Mouse (Mus musculus) hindbrain, postnatal 0 days (tissue): ENCODE data around the gene Gpr155. TPM values are rescaled to one million over a fixed set of nuclear protein-coding genes. Genes with fewer than 3 reads are reported as not detected.

ENCODE experiments used
- ATAC-seq: fragments of 200-750 bp; cut with Nextera tagmentation; 2 replicates; pipeline ENCODE4 v1.8.0; 2017; ENCODE audit warnings: mild to moderate bottlenecking, moderate TSS enrichment, moderate library complexity
- DNase-seq: peaks from one replicate; pipeline ENCODE4 v3.0.0-alpha.2; 2015; ENCODE audit warnings: low spot score
- H3K27ac ChIP-seq: fragments of 300-500 bp; sonication (generic); 2 replicates; pipeline ENCODE4 v1.5.1; 2014; ENCODE audit warnings: mild to moderate bottlenecking
- H3K27me3 ChIP-seq: fragments of 300-500 bp; sonication (generic); 2 replicates; pipeline ENCODE4 v1.6.1; 2014; ENCODE audit warnings: low read length, mixed read lengths; ENCODE audit not compliant: insufficient read depth
- H3K36me3 ChIP-seq: fragments of 300-500 bp; sonication (generic); 2 replicates; pipeline ENCODE4 v1.6.1; 2014; ENCODE audit warnings: low read length, mixed read lengths; ENCODE audit not compliant: insufficient read depth
- H3K4me1 ChIP-seq: fragments of 300-500 bp; sonication (generic); 2 replicates; pipeline ENCODE4 v1.6.1; 2014; ENCODE audit warnings: antibody characterized with exemption, low read length, mixed read lengths; ENCODE audit not compliant: insufficient read depth
- H3K4me2 ChIP-seq: fragments of 300-500 bp; sonication (generic); 2 replicates; pipeline ENCODE4 v1.6.1; 2014; ENCODE audit warnings: low read depth, mild to moderate bottlenecking, low read length, moderate library complexity, mixed read lengths
- H3K4me3 ChIP-seq: fragments of 300-500 bp; sonication (generic); 2 replicates; pipeline ENCODE4 v1.5.1; 2014; ENCODE audit warnings: low read length
- H3K9ac ChIP-seq: fragments of 300-500 bp; sonication (generic); replicated peaks from 2 replicates; pipeline ENCODE4 v1.6.1; 2014; ENCODE audit warnings: mild to moderate bottlenecking, low read length, moderate library complexity, mixed read lengths
- H3K9me3 ChIP-seq: fragments of 300-500 bp; sonication (generic); 2 replicates; pipeline ENCODE4 v1.6.1; 2016; ENCODE audit warnings: low read length, mixed read lengths
- CTCF ChIP-seq: IDR thresholded peaks from 2 replicates; pipeline ENCODE4 v1.5.1; 2016; ENCODE audit warnings: antibody characterized with exemption, control low read depth, low read depth
- WGBS: fragments of 180-500 bp; shearing (Covaris S2); extraction: QIAGEN DNeasy Blood & Tissue Kit; methylation state at CpG from one replicate; pipeline ENCODE4 v1.1.7; 2014; 5-methylcytosine and 5-hydroxymethylcytosine counted together
- polyA plus RNA-seq: library from polyadenylated mRNA; unstranded; fragments of >200 nt; fragmentation: Nextera tagmentation; extraction: Ambion mirVana; gene quantifications from 2 replicates; pipeline ENCODE4 v1.2.1, GENCODE M21; 2015
- total RNA-seq: library from RNA; depleted of rRNA; stranded (reverse); fragments of >200 nt; gene quantifications from 2 replicates; pipeline ENCODE4 v1.2.3, GENCODE M21; 2014

Gene Gpr155
- total and polyA plus RNA-seq, 2 experiments from 2014 or later: 11.3 to 18.8 TPM

GRCm38 (mm10) chr2:73338415-73338814 lies 48.0 kb downstream of the Gpr155 start:
- DNase-seq (no peak), ATAC-seq (no peak)
- Histone ChIP-seq H3K4me1 (no peaks in the 10 kb centered on the region), H3K4me3 (no peak overlapping the region), H3K9me3 (no peaks in the 10 kb centered on the region), H3K9ac (no peak overlapping the region), H3K4me2 (no peak overlapping the region), H3K36me3 (no peaks in the 10 kb centered on the region), H3K27ac (no peak overlapping the region), H3K27me3 (no peaks in the 10 kb centered on the region)
- no peak for TF ChIP-seq CTCF
- 73% methylated on average over 8 of the region's 8 CpGs for WGBS

- Histone ChIP-seq H3K27ac (no peak overlapping the region), H3K36me3 (no peaks in the 10 kb centered on the region), H3K27me3 (no peaks in the 10 kb centered on the region), H3K4me3 (no peak overlapping the region), H3K4me2 (no peak overlapping the region), H3K9ac (no peak overlapping the region), H3K4me1 (no peaks in the 10 kb centered on the region), H3K9me3 (no peaks in the 10 kb centered on the region)
- DNase-seq (no peak), ATAC-seq (no peak)
- TF ChIP-seq CTCF: no peak
- WGBS: 95% methylated on average over 3 of the region's 3 CpGs
Measured at GRCm38 (mm10) chr2:73335949-73336348, 50.4 kb downstream of the Gpr155 start.

DNA sequence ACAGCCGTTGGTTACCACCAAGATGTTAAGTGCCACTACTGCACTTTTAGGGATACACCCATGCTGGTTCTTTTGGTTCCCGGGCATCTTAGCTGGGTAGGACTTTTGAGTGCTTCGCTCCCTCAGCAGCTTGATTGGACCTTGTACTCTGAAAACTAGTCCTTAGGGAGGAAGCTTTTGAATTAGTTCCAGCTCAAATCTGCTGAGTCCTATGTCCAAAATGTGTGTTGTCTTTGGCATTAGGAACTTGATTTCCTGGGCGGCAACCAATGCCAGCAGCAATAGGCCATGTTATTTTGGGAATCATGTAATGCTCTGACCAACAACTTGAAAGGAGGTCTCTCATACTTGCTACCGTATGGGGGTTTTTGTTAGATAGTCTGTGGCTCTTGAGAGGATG lies 60.5 kb downstream of the Gpr155 start:
- no peaks in the 10 kb centered on the region for H3K4me1 ChIP-seq
- H3K27me3 ChIP-seq: no peaks in the 10 kb centered on the region
- no peak overlapping the region for H3K4me3 ChIP-seq
- no peak overlapping the region for H3K27ac ChIP-seq
- ATAC-seq: no peak
- 75% methylated on average over 5 of the region's 5 CpGs for WGBS
- no peak overlapping the region for H3K9ac ChIP-seq
- no peak overlapping the region for H3K4me2 ChIP-seq
- H3K9me3 ChIP-seq: no peaks in the 10 kb centered on the region
- DNase-seq: no peak
- no peaks in the 10 kb centered on the region for H3K36me3 ChIP-seq
- TF ChIP-seq CTCF: no peak

GRCm38 (mm10) chr2:73322991-73323390 lies 63.4 kb downstream of the Gpr155 start:
- Histone ChIP-seq H3K27me3 (no peaks in the 10 kb centered on the region), H3K9ac (no peak overlapping the region), H3K27ac (no peak overlapping the region), H3K9me3 (no peaks in the 10 kb centered on the region), H3K4me3 (no peak overlapping the region), H3K36me3 (0 out of 2 replicates have a peak, but pooled peaks cover 3% of the 10 kb centered on the region), H3K4me1 (no peaks in the 10 kb centered on the region), H3K4me2 (no peak overlapping the region)
- WGBS: 69% methylated on average over 12 of the region's 12 CpGs
- no peak for TF ChIP-seq CTCF
- DNase-seq: no peak
- ATAC-seq: no peak

- Histone ChIP-seq H3K36me3 (0 out of 2 replicates have a peak, but pooled peaks cover 3% of the 10 kb centered on the region), H3K9ac (no peak overlapping the region), H3K4me1 (no peaks in the 10 kb centered on the region), H3K9me3 (no peaks in the 10 kb centered on the region), H3K27ac (no peak overlapping the region), H3K27me3 (no peaks in the 10 kb centered on the region), H3K4me3 (no peak overlapping the region), H3K4me2 (no peak overlapping the region)
- WGBS: 91% methylated on average over 5 of the region's 5 CpGs
- no peak for ATAC-seq
- TF ChIP-seq CTCF: no peak
- DNase-seq: no peak
Measured at GRCm38 (mm10) chr2:73319218-73319617, 67.2 kb downstream of the Gpr155 start.

DNA sequence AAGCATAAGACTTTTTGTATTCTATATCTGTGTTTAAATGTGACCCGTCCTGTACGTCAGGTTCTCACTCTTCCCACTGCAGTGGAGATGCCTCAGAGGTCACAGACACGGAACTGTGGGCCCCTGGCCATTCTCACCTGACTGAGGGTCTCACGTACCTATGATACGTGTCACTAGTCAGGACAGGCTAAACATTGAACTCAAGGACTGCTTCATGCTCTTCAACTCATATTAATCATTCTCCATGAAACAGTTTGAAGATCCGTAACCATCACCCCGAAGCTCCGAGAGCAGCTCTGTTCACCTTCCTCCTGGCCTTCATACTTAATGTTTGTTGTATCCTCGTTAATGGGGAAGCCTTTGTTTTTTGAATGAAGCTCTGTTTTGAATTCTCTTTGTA lies 68.9 kb downstream of the Gpr155 start:
- Histone ChIP-seq H3K4me2 (no peak overlapping the region), H3K4me1 (no peaks in the 10 kb centered on the region), H3K27me3 (no peaks in the 10 kb centered on the region), H3K27ac (no peak overlapping the region), H3K9me3 (no peaks in the 10 kb centered on the region), H3K4me3 (no peak overlapping the region), H3K36me3 (0 out of 2 replicates have a peak, but pooled peaks cover 3% of the 10 kb centered on the region), H3K9ac (no peak overlapping the region)
- DNase-seq (no peak), ATAC-seq (no peak)
- WGBS: 94% methylated on average over 9 of the region's 9 CpGs
- no peak for TF ChIP-seq CTCF

- DNase-seq: no peak
- Histone ChIP-seq H3K9ac (no peak overlapping the region), H3K27ac (no peak overlapping the region), H3K4me3 (no peak overlapping the region), H3K9me3 (no peaks in the 10 kb centered on the region), H3K27me3 (no peaks in the 10 kb centered on the region), H3K4me2 (no peak overlapping the region), H3K4me1 (0 out of 2 replicates have a peak, but pooled peaks cover 4% of the 10 kb centered on the region), H3K36me3 (peaks cover 6% of the 10 kb centered on the region; the same call in 1 of the 2 replicates)
- no peak for ATAC-seq
- WGBS: 90% methylated on average over 3 of the region's 3 CpGs
- no peak for TF ChIP-seq CTCF
Measured at GRCm38 (mm10) chr2:73314311-73314710, 72.1 kb downstream of the Gpr155 start.
